Mouse (Mus musculus): ENCODE results near the gene Aif1l. TPM values are rescaled to one million over a fixed set of nuclear protein-coding genes. Genes with fewer than 3 reads are reported as not detected.
"Not testable (repeated sequence)": the region's sequence is repeated elsewhere in the genome, so short reads cannot be mapped to it uniquely, and the experiment has no call there.

Aif1l gene
- polyA plus RNA-seq (2016; fragmentation: Nextera tagmentation; extraction: Ambion mirVana) = 80.5 and 81.6 TPM in 2 replicates

- H3K27me3 ChIP-seq (replicated peaks) = peaks cover 8% of the 10 kb centered on the region; the same call in 1 of the 2 replicates
- WGBS = under 1% methylated on average over 61 of the region's 66 CpGs
- peak; percentile 49; the same call in 1 of the 2 replicates for ATAC-seq (ENCODE audit: insufficient number of reproducible peaks, low FRiP score)
- H3K4me1 ChIP-seq (replicated peaks) = peaks cover 48% of the 10 kb centered on the region
- H3K9me3 ChIP-seq (replicated peaks) = no peaks in the 10 kb centered on the region
- H3K9ac ChIP-seq = peak within 1 kb of the TSS; percentile 89
- no peak within 1 kb of the TSS for H3K27ac ChIP-seq (ENCODE audit: poor library complexity, severe bottlenecking)
- peak within 1 kb of the TSS; percentile 98 for H3K4me2 ChIP-seq
- no peaks in the 10 kb centered on the region for H3K36me3 ChIP-seq
- H3K4me3 ChIP-seq = peak within 1 kb of the TSS; percentile 82
Measured at GRCm38 (mm10) chr2:31950058-31950871, at the start of gene Aif1l. Gene Aif1l, plus strand, starts transcription at chr2:31950139.

- Histone ChIP-seq H3K9ac (no peak overlapping the region), H3K27ac (ENCODE audit: poor library complexity, severe bottlenecking) (no peak overlapping the region), H3K9me3 (replicated peaks) (no peaks in the 10 kb centered on the region), H3K4me2 (no peak overlapping the region), H3K27me3 (replicated peaks) (peaks cover 25% of the 10 kb centered on the region; the same call in 1 of the 2 replicates), H3K4me3 (no peak overlapping the region), H3K4me1 (replicated peaks) (peaks cover 24% of the 10 kb centered on the region), H3K36me3 (no peaks in the 10 kb centered on the region)
- 69% methylated on average over 4 of the region's 4 CpGs for WGBS
- ATAC-seq (ENCODE audit: insufficient number of reproducible peaks, low FRiP score) = no peak
Measured at GRCm38 (mm10) chr2:31900932-31901331, 49.0 kb upstream of the Aif1l start.

GRCm38 (mm10) chr2:31901659-31902362 lies 48.1 kb upstream of the Aif1l start:
- Histone ChIP-seq H3K9ac (no peak overlapping the region), H3K27ac (ENCODE audit: poor library complexity, severe bottlenecking) (no peak overlapping the region), H3K27me3 (replicated peaks) (peaks cover 25% of the 10 kb centered on the region; the same call in 1 of the 2 replicates), H3K4me1 (replicated peaks) (peaks cover 31% of the 10 kb centered on the region), H3K9me3 (replicated peaks) (no peaks in the 10 kb centered on the region), H3K36me3 (no peaks in the 10 kb centered on the region), H3K4me2 (no peak overlapping the region), H3K4me3 (no peak overlapping the region)
- 57% methylated on average over 4 of the region's 4 CpGs for WGBS
- no peak for ATAC-seq (ENCODE audit: insufficient number of reproducible peaks, low FRiP score)

- H3K9ac ChIP-seq = no peak overlapping the region
- H3K4me1 ChIP-seq (replicated peaks) = peaks cover 25% of the 10 kb centered on the region
- no peak overlapping the region for H3K4me2 ChIP-seq
- peaks cover 22% of the 10 kb centered on the region; the same call in 1 of the 2 replicates for H3K27me3 ChIP-seq (replicated peaks)
- 12% methylated on average over 6 of the region's 6 CpGs for WGBS
- 0 out of 2 replicates have a peak overlapping the region, but pooled peaks have one; percentile 0 for H3K27ac ChIP-seq (ENCODE audit: poor library complexity, severe bottlenecking)
- H3K4me3 ChIP-seq = no peak overlapping the region
- ATAC-seq (ENCODE audit: insufficient number of reproducible peaks, low FRiP score) = no peak
- no peaks in the 10 kb centered on the region for H3K9me3 ChIP-seq (replicated peaks)
- H3K36me3 ChIP-seq = no peaks in the 10 kb centered on the region
Measured at GRCm38 (mm10) chr2:31904089-31904488, 45.9 kb upstream of the Aif1l start.

GRCm38 (mm10) chr2:31904622-31905021 lies 45.3 kb upstream of the Aif1l start:
- no peak for ATAC-seq (ENCODE audit: insufficient number of reproducible peaks, low FRiP score)
- H3K27ac ChIP-seq (ENCODE audit: poor library complexity, severe bottlenecking) = no peak overlapping the region
- WGBS = 6% methylated on average over 8 of the region's 8 CpGs

GRCm38 (mm10) chr2:31905682-31906081 lies 44.3 kb upstream of the Aif1l start:
- H3K27ac ChIP-seq (ENCODE audit: poor library complexity, severe bottlenecking) = no peak overlapping the region
- H3K4me1 ChIP-seq (replicated peaks) = peaks cover 25% of the 10 kb centered on the region
- no peak; the same call in 1 of the 2 replicates for ATAC-seq (ENCODE audit: insufficient number of reproducible peaks, low FRiP score)
- no peaks in the 10 kb centered on the region for H3K9me3 ChIP-seq (replicated peaks)
- no peak overlapping the region for H3K4me3 ChIP-seq
- WGBS = 20% methylated on average over 9 of the region's 9 CpGs
- H3K36me3 ChIP-seq = no peaks in the 10 kb centered on the region
- H3K27me3 ChIP-seq (replicated peaks) = peaks cover 14% of the 10 kb centered on the region; the same call in 1 of the 2 replicates
- no peak overlapping the region for H3K4me2 ChIP-seq
- H3K9ac ChIP-seq = no peak overlapping the region

More at GRCm38 (mm10) chr2:31904622-31905021, 45.3 kb upstream of the Aif1l start:
- Histone ChIP-seq H3K27me3 (replicated peaks) (peaks cover 22% of the 10 kb centered on the region; the same call in 1 of the 2 replicates), H3K9ac (no peak overlapping the region), H3K4me3 (no peak overlapping the region), H3K4me1 (replicated peaks) (peaks cover 25% of the 10 kb centered on the region), H3K9me3 (replicated peaks) (no peaks in the 10 kb centered on the region), H3K36me3 (no peaks in the 10 kb centered on the region), H3K4me2 (no peak overlapping the region)

GRCm38 (mm10) chr2:31906407-31906806 lies 43.5 kb upstream of the Aif1l start:
- H3K27me3 ChIP-seq (replicated peaks) = 0 out of 2 replicates have a peak, but pooled peaks cover 9% of the 10 kb centered on the region
- H3K4me3 ChIP-seq = no peak overlapping the region
- no peaks in the 10 kb centered on the region for H3K36me3 ChIP-seq
- WGBS = 60% methylated on average over 9 of the region's 9 CpGs
- H3K9ac ChIP-seq = no peak overlapping the region
- no peaks in the 10 kb centered on the region for H3K9me3 ChIP-seq (replicated peaks)
- H3K4me1 ChIP-seq (replicated peaks) = peaks cover 25% of the 10 kb centered on the region
- H3K4me2 ChIP-seq = no peak overlapping the region
- ATAC-seq (ENCODE audit: insufficient number of reproducible peaks, low FRiP score) = no peak
- H3K27ac ChIP-seq (ENCODE audit: poor library complexity, severe bottlenecking) = no peak overlapping the region

- ATAC-seq (ENCODE audit: insufficient number of reproducible peaks, low FRiP score) = no peak
Measured at GRCm38 (mm10) chr2:31912575-31912974, 37.4 kb upstream of the Aif1l start.

GRCm38 (mm10) chr2:31914213-31914612 lies 35.7 kb upstream of the Aif1l start:
- H3K27ac ChIP-seq (ENCODE audit: poor library complexity, severe bottlenecking); ATAC-seq (ENCODE audit: insufficient number of reproducible peaks, low FRiP score); H3K4me2 ChIP-seq; H3K4me3 ChIP-seq; H3K9me3 ChIP-seq (replicated peaks); H3K9ac ChIP-seq; H3K4me1 ChIP-seq (replicated peaks); H3K36me3 ChIP-seq: not testable (repeated sequence)
- H3K27me3 ChIP-seq (replicated peaks) = peaks cover 20% of the 10 kb centered on the region

More at GRCm38 (mm10) chr2:31912575-31912974, 37.4 kb upstream of the Aif1l start:
- Histone ChIP-seq H3K36me3 (no peaks in the 10 kb centered on the region), H3K9me3 (replicated peaks) (no peaks in the 10 kb centered on the region), H3K9ac (no peak overlapping the region), H3K4me2 (no peak overlapping the region), H3K4me1 (replicated peaks) (no peaks in the 10 kb centered on the region), H3K4me3 (no peak overlapping the region), H3K27me3 (replicated peaks) (peaks cover 14% of the 10 kb centered on the region; the same call in 1 of the 2 replicates), H3K27ac (ENCODE audit: poor library complexity, severe bottlenecking) (no peak overlapping the region)
- 69% methylated on average over 4 of the region's 4 CpGs for WGBS

- peaks cover 29% of the 10 kb centered on the region for H3K27me3 ChIP-seq (replicated peaks)
- H3K4me1 ChIP-seq (replicated peaks) = no peaks in the 10 kb centered on the region
- WGBS = 25% methylated on average over 4 of the region's 4 CpGs
- no peak overlapping the region for H3K9ac ChIP-seq
- H3K9me3 ChIP-seq (replicated peaks) = no peaks in the 10 kb centered on the region
- no peak overlapping the region for H3K27ac ChIP-seq (ENCODE audit: poor library complexity, severe bottlenecking)
- H3K4me2 ChIP-seq = no peak overlapping the region
- H3K36me3 ChIP-seq = no peaks in the 10 kb centered on the region
- H3K4me3 ChIP-seq = no peak overlapping the region
- ATAC-seq (ENCODE audit: insufficient number of reproducible peaks, low FRiP score) = no peak
Measured at GRCm38 (mm10) chr2:31915112-31915511, 34.8 kb upstream of the Aif1l start.

GRCm38 (mm10) chr2:31917636-31918035 lies 32.3 kb upstream of the Aif1l start:
- 0 out of 2 replicates have a peak, but pooled peaks have one; percentile 33 for ATAC-seq (ENCODE audit: insufficient number of reproducible peaks, low FRiP score)
- Histone ChIP-seq H3K4me3 (no peak overlapping the region), H3K36me3 (no peaks in the 10 kb centered on the region), H3K9me3 (replicated peaks) (no peaks in the 10 kb centered on the region), H3K4me1 (replicated peaks) (no peaks in the 10 kb centered on the region), H3K9ac (no peak overlapping the region), H3K27ac (ENCODE audit: poor library complexity, severe bottlenecking) (no peak overlapping the region), H3K27me3 (replicated peaks) (peaks cover 51% of the 10 kb centered on the region), H3K4me2 (no peak overlapping the region)
- WGBS = 24% methylated on average over 4 of the region's 4 CpGs

Measured in heart, embryonic 12.5 days (tissue).